Mouse (Mus musculus) hindbrain, postnatal 0 days (tissue): ENCODE measurements around the gene Slc35a1. TPM values are rescaled to one million over a fixed set of nuclear protein-coding genes. Genes with fewer than 3 reads are reported as not detected.
"Not testable (repeated sequence)": the region's sequence is repeated elsewhere in the genome, so short reads cannot be mapped to it uniquely, and the experiment has no call there.

ENCODE experiments used
- ATAC-seq: fragments of 200-750 bp; cut with Nextera tagmentation; 2 replicates; pipeline ENCODE4 v1.8.0; 2017; ENCODE audit warnings: mild to moderate bottlenecking, moderate TSS enrichment, moderate library complexity
- DNase-seq: peaks from one replicate; pipeline ENCODE4 v3.0.0-alpha.2; 2015; ENCODE audit warnings: low spot score
- H3K27ac ChIP-seq: fragments of 300-500 bp; sonication (generic); 2 replicates; pipeline ENCODE4 v1.5.1; 2014; ENCODE audit warnings: mild to moderate bottlenecking
- H3K27me3 ChIP-seq: fragments of 300-500 bp; sonication (generic); 2 replicates; pipeline ENCODE4 v1.6.1; 2014; ENCODE audit warnings: low read length, mixed read lengths; ENCODE audit not compliant: insufficient read depth
- H3K36me3 ChIP-seq: fragments of 300-500 bp; sonication (generic); 2 replicates; pipeline ENCODE4 v1.6.1; 2014; ENCODE audit warnings: low read length, mixed read lengths; ENCODE audit not compliant: insufficient read depth
- H3K4me1 ChIP-seq: fragments of 300-500 bp; sonication (generic); 2 replicates; pipeline ENCODE4 v1.6.1; 2014; ENCODE audit warnings: antibody characterized with exemption, low read length, mixed read lengths; ENCODE audit not compliant: insufficient read depth
- H3K4me2 ChIP-seq: fragments of 300-500 bp; sonication (generic); 2 replicates; pipeline ENCODE4 v1.6.1; 2014; ENCODE audit warnings: low read depth, mild to moderate bottlenecking, low read length, moderate library complexity, mixed read lengths
- H3K4me3 ChIP-seq: fragments of 300-500 bp; sonication (generic); 2 replicates; pipeline ENCODE4 v1.5.1; 2014; ENCODE audit warnings: low read length
- H3K9ac ChIP-seq: fragments of 300-500 bp; sonication (generic); replicated peaks from 2 replicates; pipeline ENCODE4 v1.6.1; 2014; ENCODE audit warnings: mild to moderate bottlenecking, low read length, moderate library complexity, mixed read lengths
- H3K9me3 ChIP-seq: fragments of 300-500 bp; sonication (generic); 2 replicates; pipeline ENCODE4 v1.6.1; 2016; ENCODE audit warnings: low read length, mixed read lengths
- CTCF ChIP-seq: IDR thresholded peaks from 2 replicates; pipeline ENCODE4 v1.5.1; 2016; ENCODE audit warnings: antibody characterized with exemption, control low read depth, low read depth
- WGBS: fragments of 180-500 bp; shearing (Covaris S2); extraction: QIAGEN DNeasy Blood & Tissue Kit; methylation state at CpG from one replicate; pipeline ENCODE4 v1.1.7; 2014; 5-methylcytosine and 5-hydroxymethylcytosine counted together
- polyA plus RNA-seq: library from polyadenylated mRNA; unstranded; fragments of >200 nt; fragmentation: Nextera tagmentation; extraction: Ambion mirVana; gene quantifications from 2 replicates; pipeline ENCODE4 v1.2.1, GENCODE M21; 2015
- total RNA-seq: library from RNA; depleted of rRNA; stranded (reverse); fragments of >200 nt; gene quantifications from 2 replicates; pipeline ENCODE4 v1.2.3, GENCODE M21; 2014; rRNA removed

Slc35a1 gene
- total RNA-seq (22.2 and 23.3 TPM in 2 replicates), polyA plus RNA-seq (34.0 and 36.8 TPM in 2 replicates)

GRCm38 (mm10) chr4:34686874-34687567 is at the start of gene Slc35a1:
Gene Slc35a1 (minus strand): TSS chr4:34687438.
- Histone ChIP-seq H3K4me3 (peak within 1 kb of the TSS; percentile 94), H3K9me3 (no peaks in the 10 kb centered on the region), H3K4me1 (0 out of 2 replicates have a peak, but pooled peaks cover 3% of the 10 kb centered on the region), H3K36me3 (peaks cover 5% of the 10 kb centered on the region), H3K27ac (peak within 1 kb of the TSS; percentile 97), H3K4me2 (peak within 1 kb of the TSS; percentile 60), H3K27me3 (no peaks in the 10 kb centered on the region), H3K9ac (peak within 1 kb of the TSS; percentile 95)
- peak; percentile 97 for DNase-seq
- WGBS: under 1% methylated on average over 65 of the region's 65 CpGs
- TF ChIP-seq CTCF: peak; percentile 21; the same call in 1 of the 2 replicates
- ATAC-seq: peak; percentile 99

DNA sequence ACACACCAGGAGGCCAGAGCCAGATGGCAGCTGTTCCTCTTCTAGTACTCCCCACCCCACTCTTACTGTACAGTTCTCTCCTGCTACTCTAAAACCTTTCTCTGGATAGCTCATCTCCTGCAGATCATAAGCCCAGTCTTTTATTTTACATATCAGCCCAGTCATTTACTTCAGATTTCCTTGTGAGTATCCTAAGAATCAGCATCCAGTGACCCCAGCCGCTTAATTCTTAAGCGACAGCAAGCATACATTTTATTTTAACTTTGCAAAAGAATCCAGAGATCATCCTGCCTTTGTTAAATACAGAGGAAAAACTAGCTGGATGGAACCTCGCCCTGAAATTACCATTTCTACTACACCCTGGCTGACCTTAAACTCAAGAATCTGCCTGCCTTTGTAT is 47.2 kb upstream of the Slc35a1 start:
- no peak for TF ChIP-seq CTCF
- DNase-seq (no peak), ATAC-seq (no peak)
- 62% methylated on average over 3 of the region's 3 CpGs for WGBS
- no peak overlapping the region for H3K4me3 ChIP-seq
- H3K4me2 ChIP-seq: no peak overlapping the region
- H3K9ac ChIP-seq: no peak overlapping the region
- no peaks in the 10 kb centered on the region for H3K9me3 ChIP-seq
- no peak overlapping the region for H3K27ac ChIP-seq
- no peaks in the 10 kb centered on the region for H3K27me3 ChIP-seq
- H3K4me1 ChIP-seq: no peaks in the 10 kb centered on the region
- H3K36me3 ChIP-seq: no peaks in the 10 kb centered on the region

- not testable (repeated sequence) for H3K4me1 ChIP-seq, H3K27me3 ChIP-seq, H3K9ac ChIP-seq, H3K27ac ChIP-seq, H3K4me3 ChIP-seq, ATAC-seq, DNase-seq, H3K9me3 ChIP-seq, H3K4me2 ChIP-seq, H3K36me3 ChIP-seq
- WGBS: 40% methylated on average over 2 of the region's 2 CpGs
Observed at GRCm38 (mm10) chr4:34733415-34733814, 46.2 kb upstream of the Slc35a1 start.

DNA sequence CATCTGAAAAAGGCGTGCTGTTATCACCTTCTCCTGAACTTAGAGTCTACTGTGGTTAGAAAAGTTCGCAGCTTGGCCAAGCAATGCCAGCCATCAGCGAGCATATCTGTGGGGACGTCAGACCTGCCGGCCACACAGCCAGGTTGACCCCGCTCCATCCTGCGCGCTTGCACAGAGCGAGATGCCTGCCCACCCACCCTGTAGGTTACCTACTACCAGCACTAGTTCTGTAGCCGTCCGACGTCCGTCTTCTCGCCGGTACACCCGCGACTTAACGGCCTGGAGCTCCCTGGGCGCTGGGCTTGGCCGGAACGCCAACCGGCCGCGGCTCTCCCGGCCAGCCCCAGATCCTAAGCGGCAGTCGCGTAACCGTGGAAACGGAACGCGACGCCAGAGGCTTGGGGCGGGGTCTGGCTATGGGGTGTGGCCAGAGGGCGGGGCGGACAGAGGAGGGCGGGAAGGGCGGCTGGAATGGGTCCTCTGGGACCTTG is 42.7 kb upstream of the Slc35a1 start, which contains the start of gene Cfap206:
Gene Cfap206, minus strand, starts transcription at position 356 of the 491 bp plus-strand sequence.
- no peaks in the 10 kb centered on the region for H3K9me3 ChIP-seq
- WGBS: under 1% methylated on average over 38 of the region's 38 CpGs
- no peaks in the 10 kb centered on the region for H3K36me3 ChIP-seq
- peak within 1 kb of the TSS; percentile 43 for H3K9ac ChIP-seq
- H3K27ac ChIP-seq: no peak within 1 kb of the TSS
- ATAC-seq: peak; percentile 94
- no peak for TF ChIP-seq CTCF
- H3K4me2 ChIP-seq: peak within 1 kb of the TSS; percentile 87
- peak within 1 kb of the TSS; percentile 50 for H3K4me3 ChIP-seq
- peak; percentile 81 for DNase-seq
- no peaks in the 10 kb centered on the region for H3K4me1 ChIP-seq
- H3K27me3 ChIP-seq: no peaks in the 10 kb centered on the region

DNA sequence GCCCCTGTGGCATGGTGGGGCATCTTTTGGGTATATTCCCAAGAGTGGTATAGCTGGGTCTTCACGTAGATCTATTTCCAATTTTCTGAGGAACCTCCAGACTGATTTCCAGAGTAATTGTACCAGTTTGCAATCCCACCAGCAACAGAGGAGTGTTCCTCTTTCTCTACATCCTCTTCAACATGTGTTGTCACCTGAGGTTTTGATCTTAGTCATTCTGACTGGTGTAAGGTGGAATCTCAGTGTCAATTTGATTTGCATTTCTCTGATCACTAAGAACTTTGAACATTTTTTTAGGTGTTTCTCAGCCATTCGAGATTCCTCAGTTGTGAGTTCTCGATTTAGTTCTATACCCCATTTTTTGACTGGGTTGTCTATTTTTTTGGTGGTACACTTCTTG is 38.5 kb upstream of the Slc35a1 start:
- not testable (repeated sequence) for H3K4me1 ChIP-seq, H3K4me3 ChIP-seq, H3K9ac ChIP-seq, ATAC-seq, DNase-seq, H3K36me3 ChIP-seq, H3K27me3 ChIP-seq, H3K4me2 ChIP-seq, H3K27ac ChIP-seq, H3K9me3 ChIP-seq
- WGBS: 95% methylated on average over 3 of the region's 3 CpGs

- ATAC-seq (no peak), DNase-seq (no peak)
- Histone ChIP-seq H3K9ac (no peak overlapping the region), H3K4me2 (no peak overlapping the region), H3K27me3 (no peaks in the 10 kb centered on the region), H3K4me1 (no peaks in the 10 kb centered on the region), H3K9me3 (peaks cover 6% of the 10 kb centered on the region; the same call in 1 of the 2 replicates), H3K36me3 (no peaks in the 10 kb centered on the region), H3K4me3 (no peak overlapping the region), H3K27ac (no peak overlapping the region)
- TF ChIP-seq CTCF: no peak
- 60% methylated on average over 4 of the region's 4 CpGs for WGBS
Observed at GRCm38 (mm10) chr4:34724306-34724705, 37.1 kb upstream of the Slc35a1 start.

- Histone ChIP-seq H3K9ac (no peak overlapping the region), H3K27ac (no peak overlapping the region), H3K4me1 (no peaks in the 10 kb centered on the region), H3K4me3 (no peak overlapping the region), H3K36me3 (no peaks in the 10 kb centered on the region), H3K27me3 (no peaks in the 10 kb centered on the region), H3K9me3 (peaks cover 6% of the 10 kb centered on the region; the same call in 1 of the 2 replicates), H3K4me2 (no peak overlapping the region)
- no peak for TF ChIP-seq CTCF
- WGBS: 78% methylated on average over 4 of the region's 4 CpGs
- DNase-seq (no peak), ATAC-seq (no peak)
Observed at GRCm38 (mm10) chr4:34723186-34723585, 35.9 kb upstream of the Slc35a1 start.
